ENCODE assay signal across 7 mouse cellular contexts in genomic region chr15:91192223-91192598, GRCm38 (mm10). TPM values are rescaled to one million over a fixed set of nuclear protein-coding genes. Genes with fewer than 3 reads are reported as not detected.
DNase-seq lines count a peak whose midpoint lies in the region; ATAC-seq and TF ChIP-seq lines count a peak whose summit lies in the region.

No protein-coding gene starts in this region.

- no peaks in the 10 kb centered on the region for H3K27me3 ChIP-seq in lung, embryonic 16.5 days (ENCODE audit: control insufficient read depth, insufficient read depth, low read depth, low read length)
- no peaks in the 10 kb centered on the region for H3K27me3 ChIP-seq in forebrain, embryonic 16.5 days (replicated peaks; ENCODE audit: control insufficient read depth, insufficient read depth, low read length)
- H3K27me3 ChIP-seq in liver, embryonic 14.5 days (ENCODE audit: control insufficient read depth, insufficient read depth, low read length), result no peaks in the 10 kb centered on the region
- no peaks in the 10 kb centered on the region for H3K27me3 ChIP-seq in stomach, embryonic 16.5 days (ENCODE audit: control insufficient read depth, insufficient read depth, low read length)

- H3K9ac ChIP-seq in lung, embryonic 16.5 days (ENCODE audit: low read length), result peak overlapping the region; percentile 54
- H3K9ac ChIP-seq in forebrain, embryonic 16.5 days (replicated peaks; ENCODE audit: low read depth, low read length), result peak overlapping the region; percentile 67
- peak overlapping the region; percentile 54 for H3K9ac ChIP-seq in liver, embryonic 14.5 days (replicated peaks)
- peak overlapping the region; percentile 54 for H3K9ac ChIP-seq in stomach, embryonic 16.5 days (ENCODE audit: low read length)

- H3K4me3 ChIP-seq in lung, embryonic 16.5 days (ENCODE audit: low read length), result peak overlapping the region; percentile 46
- peak overlapping the region; percentile 67 for H3K4me3 ChIP-seq in forebrain, embryonic 16.5 days (replicated peaks; ENCODE audit: low read length)
- H3K4me3 ChIP-seq in liver, embryonic 14.5 days (ENCODE audit: insufficient read depth in 1 of 2, low read depth in 2 of 2, low read length in 2 of 2), result peak overlapping the region; percentile 54 to 67
- H3K4me3 ChIP-seq in stomach, embryonic 16.5 days (replicated peaks; ENCODE audit: low read length), result peak overlapping the region; percentile 47

- TF ChIP-seq EP300 in liver, embryonic 14.5 days (IDR thresholded peaks at IDR 0.05; ENCODE audit: low read depth), result no peak

- 9% methylated on average over 7 of the region's 7 CpGs for WGBS in lung, embryonic 16.5 days
- 11% methylated on average over 7 of the region's 7 CpGs for WGBS in forebrain, embryonic 16.5 days
- WGBS in liver, embryonic 14.5 days (ENCODE audit: insufficient replicate concordance), result 9% methylated on average over 7 of the region's 7 CpGs
- 11% methylated on average over 7 of the region's 7 CpGs for WGBS in stomach, embryonic 16.5 days

- no peaks in the 10 kb centered on the region; the same call in 1 of the 2 replicates for H3K4me1 ChIP-seq in lung, embryonic 16.5 days (replicated peaks; ENCODE audit: control insufficient read depth, insufficient read depth, low read length)
- H3K4me1 ChIP-seq in forebrain, embryonic 16.5 days (replicated peaks; ENCODE audit: control insufficient read depth, insufficient read depth, low read length), result peaks cover 21% of the 10 kb centered on the region
- peaks cover 9 to 12% of the 10 kb centered on the region in 2 experiments for H3K4me1 ChIP-seq in liver, embryonic 14.5 days (replicated peaks; ENCODE audit: control insufficient read depth in 2 of 2, insufficient read depth in 2 of 2, low read length in 1 of 2)
- peaks cover 4% of the 10 kb centered on the region; the same call in 1 of the 2 replicates for H3K4me1 ChIP-seq in stomach, embryonic 16.5 days (ENCODE audit: control insufficient read depth, insufficient read depth, low read length)

- no peaks in the 10 kb centered on the region for H3K9me3 ChIP-seq in lung, embryonic 16.5 days (ENCODE audit: control insufficient read depth, low read length)
- H3K9me3 ChIP-seq in forebrain, embryonic 16.5 days (ENCODE audit: control insufficient read depth, low read length), result no peaks in the 10 kb centered on the region
- H3K9me3 ChIP-seq in liver, embryonic 14.5 days (ENCODE audit: control insufficient read depth, low read length), result no peaks in the 10 kb centered on the region
- H3K9me3 ChIP-seq in stomach, embryonic 16.5 days (replicated peaks; ENCODE audit: control insufficient read depth, low read length), result no peaks in the 10 kb centered on the region

- H3K36me3 ChIP-seq in lung, embryonic 16.5 days (ENCODE audit: control insufficient read depth, insufficient read depth, low read length), result no peaks in the 10 kb centered on the region
- H3K36me3 ChIP-seq in forebrain, embryonic 16.5 days (ENCODE audit: control insufficient read depth, insufficient read depth), result no peaks in the 10 kb centered on the region
- no peaks in the 10 kb centered on the region for H3K36me3 ChIP-seq in liver, embryonic 14.5 days (replicated peaks; ENCODE audit: control insufficient read depth, insufficient read depth, low read depth)
- H3K36me3 ChIP-seq in stomach, embryonic 16.5 days (ENCODE audit: control insufficient read depth, insufficient read depth, low read length), result no peaks in the 10 kb centered on the region

- no peak; the same call in 1 of the 2 replicates for TF ChIP-seq CTCF in liver, embryonic 14.5 days (IDR thresholded peaks at IDR 0.05; ENCODE audit: low read depth)

- peak overlapping the region; percentile 81 for H3K27ac ChIP-seq in lung, embryonic 16.5 days (ENCODE audit: low read length)
- peak overlapping the region; percentile 93 for H3K27ac ChIP-seq in forebrain, embryonic 16.5 days (ENCODE audit: low read length)
- H3K27ac ChIP-seq in liver, embryonic 14.5 days, result peak overlapping the region; percentile 17; the same call in 1 of the 2 replicates
- peak overlapping the region; percentile 83 for H3K27ac ChIP-seq in stomach, embryonic 16.5 days (ENCODE audit: low read length)

- H3K4me2 ChIP-seq in lung, embryonic 16.5 days (ENCODE audit: low read depth, low read length), result peak overlapping the region; percentile 74
- peak overlapping the region; percentile 69 for H3K4me2 ChIP-seq in forebrain, embryonic 16.5 days (ENCODE audit: low read length)
- peak overlapping the region; percentile 76 for H3K4me2 ChIP-seq in liver, embryonic 14.5 days (ENCODE audit: low read depth)
- peak overlapping the region; percentile 58 for H3K4me2 ChIP-seq in stomach, embryonic 16.5 days (ENCODE audit: low read depth, low read length)

- peak; percentile 60 for ATAC-seq in lung, embryonic 16.5 days (ENCODE audit: low read depth)
- ATAC-seq in forebrain, embryonic 16.5 days, result peak; percentile 41
- peak; percentile 40; the same call in 1 of the 2 replicates for ATAC-seq in liver, embryonic 14.5 days (ENCODE audit: insufficient read depth)
- peak; percentile 36; the same call in 1 of the 2 replicates for ATAC-seq in stomach, embryonic 16.5 days (ENCODE audit: insufficient read depth, low FRiP score)

- DNase-seq in lung, postnatal 36 days, result no peak
- DNase-seq in liver, embryonic 14.5 days (ENCODE audit: low read depth in 3 of 3, low spot score in 3 of 3), result no peak
- DNase-seq in right cerebral cortex, postnatal 10 days (ENCODE audit: low spot score in 2 of 2), result no peak
- no peak for DNase-seq in cerebellum, postnatal 10 days

RNA-seq across cellular contexts. Expression of gene Abcd2, which starts 0.6 kb away (rescaled TPM):
- 6.4 and 6.6 TPM in 2 replicates for polyA plus RNA-seq in lung, embryonic 16.5 days (2015; fragmentation: Nextera tagmentation; extraction: Ambion mirVana)
- polyA plus RNA-seq in forebrain, embryonic 16.5 days (2015; fragmentation: Nextera tagmentation; extraction: Ambion mirVana), result 14.2 and 19.4 TPM in 2 replicates
- 0.87 and 1.1 TPM in 2 replicates for polyA plus RNA-seq in liver, embryonic 14.5 days (2012; rRNA removed)
- polyA plus RNA-seq in liver, embryonic 14.5 days (2014; fragmentation: Nextera tagmentation; extraction: Ambion mirVana), result 2.5 and 3.3 TPM in 2 replicates
- 1.7 and 2.9 TPM in 2 replicates for polyA plus RNA-seq in stomach, embryonic 16.5 days (2015; fragmentation: Nextera tagmentation; extraction: Ambion mirVana)

RNA-seq across cellular contexts. Expression of gene CN725425, which starts 7.1 kb away (rescaled TPM):
- not detected in 2 replicates for polyA plus RNA-seq in lung, embryonic 16.5 days (2015; fragmentation: Nextera tagmentation; extraction: Ambion mirVana)
- polyA plus RNA-seq in forebrain, embryonic 16.5 days (2015; fragmentation: Nextera tagmentation; extraction: Ambion mirVana), result not detected in 2 replicates
- 0.02 TPM in 1 of 2 replicates, not detected in the other for polyA plus RNA-seq in liver, embryonic 14.5 days (2012; rRNA removed)
- polyA plus RNA-seq in liver, embryonic 14.5 days (2014; fragmentation: Nextera tagmentation; extraction: Ambion mirVana), result 0.05 TPM in 1 of 2 replicates, not detected in the other
- polyA plus RNA-seq in stomach, embryonic 16.5 days (2015; fragmentation: Nextera tagmentation; extraction: Ambion mirVana), result not detected in 2 replicates

Comparison
In these comparisons a context has a peak if more than half of its experiments do, and no peak if none do; other contexts are left out.
1. H3K27ac ChIP-seq: peak in every context shown above with its lines; median percentile 93 in forebrain, embryonic 16.5 days; 83 in stomach, embryonic 16.5 days; 81 in lung, embryonic 16.5 days; 17 in liver, embryonic 14.5 days.